Mouse (Mus musculus) adrenal gland (tissue): ENCODE results near the gene Ano9.

Experiments
- intact Hi-C: fragments of 180-260 bp; cut with DNase I; formaldehyde crosslinking; loops from one replicate; pipeline ENCODE4 v1.15.1; 2025

The Ano9 gene

GRCm38 (mm10) chr7:141068351-141068750 is 49.3 kb downstream of the Ano9 start:
- intact Hi-C loops, result no loop called here

- intact Hi-C loops, result no loop called here
Observed at GRCm38 (mm10) chr7:141064576-141064975, 53.0 kb downstream of the Ano9 start.

DNA sequence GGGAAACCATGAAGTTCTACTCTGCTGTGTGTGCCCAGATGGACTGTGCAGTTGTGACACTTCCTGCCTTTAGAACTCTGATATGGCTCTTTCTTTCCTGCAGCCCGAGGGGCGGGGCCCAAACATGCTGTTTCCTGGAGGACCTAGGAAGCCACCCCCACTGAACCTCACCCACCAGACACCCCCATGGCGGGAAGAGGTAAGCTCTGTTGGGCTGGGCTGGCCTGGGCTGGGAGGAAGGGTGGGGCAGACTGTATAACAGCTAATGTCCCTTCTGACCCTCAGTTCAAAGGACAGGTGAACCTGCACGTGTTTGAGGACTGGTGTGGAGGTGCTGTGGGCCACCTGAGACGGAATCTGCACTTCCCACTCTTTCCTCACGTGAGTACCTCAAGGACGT is 53.4 kb downstream of the Ano9 start:
- intact Hi-C loops, result no loop called here

DNA sequence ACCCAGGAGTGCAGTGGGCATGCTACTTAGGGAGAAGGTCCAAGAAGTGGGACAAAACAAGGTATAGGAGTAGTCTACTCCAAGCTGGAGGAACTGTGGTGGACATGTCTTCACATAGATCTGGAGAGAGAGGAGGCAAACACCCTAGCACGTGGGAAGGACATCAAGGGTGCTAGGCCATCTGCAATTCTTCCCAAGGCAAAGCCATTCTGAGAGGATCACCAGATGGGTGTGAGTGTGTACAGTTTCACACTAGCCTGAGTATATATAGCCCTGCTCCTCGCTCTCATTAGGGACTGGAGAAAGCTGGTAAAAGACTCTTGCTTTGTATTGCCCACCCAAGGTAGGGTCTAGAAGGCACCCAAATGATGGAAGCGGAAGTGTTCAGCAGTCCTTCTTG is 54.3 kb downstream of the Ano9 start:
- intact Hi-C loops, result no loop called here

GRCm38 (mm10) chr7:141062525-141062924 is 55.1 kb downstream of the Ano9 start:
- intact Hi-C loops, result no loop called here

GRCm38 (mm10) chr7:141061269-141061692 is 56.3 kb downstream of the Ano9 start:
- intact Hi-C loops, result no loop called here

DNA sequence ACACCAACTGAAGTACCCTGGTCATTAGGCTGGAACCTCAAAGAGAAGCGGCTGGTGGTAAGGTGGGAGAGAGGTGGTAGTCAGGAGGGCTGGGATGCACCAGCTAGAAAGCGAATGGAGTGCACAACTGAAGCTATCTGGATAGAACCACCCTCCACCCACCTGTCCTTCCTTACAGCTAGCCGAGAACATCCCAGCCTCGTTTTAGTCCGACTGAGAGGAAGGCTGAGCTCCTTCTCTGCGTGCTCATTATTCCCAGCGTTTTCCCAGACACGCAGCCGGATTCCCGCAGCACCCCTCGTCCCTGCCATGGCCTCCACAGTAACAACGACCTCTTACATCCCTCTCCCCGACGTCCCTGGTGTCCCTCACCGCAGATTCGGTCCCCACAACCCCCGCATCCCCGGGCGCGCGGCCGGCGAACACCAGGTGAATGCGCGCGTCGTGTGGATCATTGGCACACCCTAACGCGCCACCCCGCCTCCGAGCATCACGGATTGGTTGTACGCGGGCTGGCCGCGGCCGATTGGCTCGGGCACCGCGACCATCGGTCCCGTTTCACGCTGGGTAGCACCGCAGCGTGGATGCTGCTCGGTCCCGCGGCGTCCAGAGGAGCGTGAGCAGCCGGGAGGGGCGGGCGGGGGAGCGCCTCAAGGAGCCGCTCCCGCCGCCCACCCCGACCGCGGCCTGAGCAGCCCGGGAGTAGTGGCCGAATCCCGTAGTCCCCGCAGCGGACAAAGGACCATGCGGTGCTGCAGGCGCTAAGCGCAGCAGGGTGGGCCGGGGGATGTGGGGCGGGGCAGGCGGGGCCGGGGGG is 57.0 kb downstream of the Ano9 start, which contains the start of gene B4galnt4:
B4galnt4 (plus strand) TSS at position 679 of the 817 bp plus-strand sequence.
- intact Hi-C loops, result no loop called here

- intact Hi-C loops, result no loop called here
Observed at GRCm38 (mm10) chr7:141059929-141060328, 57.7 kb downstream of the Ano9 start.

DNA sequence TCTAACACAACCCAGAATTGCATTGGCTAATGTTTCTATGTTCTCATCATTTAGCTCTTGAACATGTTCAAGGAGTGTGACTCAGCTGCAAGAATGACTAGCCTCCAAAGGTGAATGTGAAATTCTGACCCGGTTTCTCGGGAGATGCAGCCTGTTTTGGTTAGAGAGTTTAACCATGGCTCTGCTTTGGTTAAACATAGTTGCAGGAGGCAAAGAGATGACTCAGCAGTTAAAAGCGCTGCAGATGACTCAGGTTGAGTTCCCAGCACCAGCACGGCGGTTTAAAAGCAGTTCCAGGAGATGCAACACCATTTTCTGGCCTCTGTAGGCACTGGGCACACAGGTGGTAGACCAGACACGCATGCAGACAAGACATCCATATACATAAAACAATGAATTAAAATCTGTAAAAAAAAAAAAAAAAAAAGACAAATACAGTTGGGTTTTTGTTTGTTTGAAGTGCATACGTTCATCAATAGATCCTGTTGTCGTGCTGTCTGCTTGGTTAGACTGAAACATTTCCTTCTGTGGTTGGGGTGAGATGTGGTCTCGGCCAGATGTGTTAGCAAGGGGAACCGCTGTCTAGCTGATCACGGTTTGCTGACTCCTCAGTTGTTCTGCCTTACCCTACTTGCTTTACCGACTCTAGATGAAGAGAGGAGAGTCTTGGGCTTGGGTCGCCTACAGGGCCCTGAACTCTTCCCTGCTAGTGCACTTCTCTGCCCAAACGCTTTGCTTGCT is 58.8 kb downstream of the Ano9 start:
- intact Hi-C loops, result no loop called here

GRCm38 (mm10) chr7:141057541-141057940 is 60.1 kb downstream of the Ano9 start:
- intact Hi-C loops, result no loop called here

DNA sequence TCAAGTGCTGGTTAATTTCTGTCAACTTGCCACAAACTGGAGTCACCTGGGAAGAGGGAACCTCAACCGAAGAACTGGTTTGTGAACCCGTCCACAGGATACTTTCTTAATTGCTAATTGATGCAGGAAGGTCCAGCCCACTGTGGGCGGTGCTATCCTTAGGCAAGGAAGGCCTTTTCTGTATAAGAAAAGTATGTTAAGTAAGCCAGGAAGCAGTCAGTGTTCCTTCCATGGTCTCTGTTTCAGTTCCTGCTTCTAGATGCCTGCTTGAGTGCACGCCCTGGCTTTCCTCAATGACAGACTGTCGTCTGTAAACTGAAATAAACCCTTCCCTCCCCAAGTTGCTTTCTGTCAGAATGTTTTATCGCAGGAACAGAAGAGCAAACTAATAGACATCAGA is 60.6 kb downstream of the Ano9 start:
- intact Hi-C loops, result no loop called here

DNA sequence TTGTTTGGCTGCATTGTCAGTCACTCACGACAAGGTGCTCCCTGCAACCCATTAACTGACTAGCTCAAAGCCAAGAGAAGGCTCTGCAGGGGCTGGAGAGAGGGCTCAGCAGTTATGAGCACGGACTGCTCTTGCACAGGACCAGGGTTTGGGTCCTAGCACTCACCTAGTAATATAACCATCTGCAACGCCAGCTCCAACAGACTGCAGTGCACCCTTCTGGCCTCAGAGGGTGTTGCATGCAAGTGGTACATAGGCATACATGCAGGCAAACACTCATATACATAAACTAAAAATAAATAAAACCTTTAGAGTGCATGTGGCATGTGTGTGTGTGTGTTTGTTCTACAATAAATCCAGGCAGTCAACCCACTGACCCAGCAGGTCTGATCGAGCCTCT is 61.8 kb downstream of the Ano9 start:
- intact Hi-C loops, result no loop called here

- intact Hi-C loops, result no loop called here
Observed at GRCm38 (mm10) chr7:141052421-141052820, 65.2 kb downstream of the Ano9 start.

GRCm38 (mm10) chr7:141052016-141052415 is 65.6 kb downstream of the Ano9 start:
- intact Hi-C loops, result no loop called here
